Mouse (Mus musculus) liver, embryonic 12.5 days (tissue): ENCODE measurements at regions not wholly inside any gene's neighbourhood (a gene's known extent, or its start where the extent isn't known, plus 50 kb on each side); places are given as distances from the start of the nearest gene placed in this dataset.
A peak's percentile ranks its signal among the peaks of the same experiment; 100 is the strongest.
"Not testable (repeated sequence)": the region's sequence is repeated elsewhere in the genome, so short reads cannot be mapped to it uniquely, and the experiment has no call there.

Experiments
- ATAC-seq: fragments of 200-750 bp; cut with Nextera tagmentation; 2 replicates; pipeline ENCODE4 v1.8.0; 2017; ENCODE audit warnings: moderate number of reproducible peaks, mild to moderate bottlenecking, moderate library complexity
- H3K27ac ChIP-seq: fragments of 300-500 bp; sonication (generic); 2 replicates; pipeline ENCODE4 v1.5.1; 2016; ENCODE audit warnings: mild to moderate bottlenecking
- H3K27me3 ChIP-seq: fragments of 300-500 bp; sonication (generic); replicated peaks from 2 replicates; pipeline ENCODE4 v1.6.1; 2016; ENCODE audit warnings: mild to moderate bottlenecking, moderate library complexity
- H3K36me3 ChIP-seq: fragments of 300-500 bp; sonication (generic); 2 replicates; pipeline ENCODE4 v1.6.1; 2016; ENCODE audit warnings: mild to moderate bottlenecking, moderate library complexity
- H3K4me1 ChIP-seq: fragments of 300-500 bp; sonication (generic); 2 replicates; pipeline ENCODE4 v1.6.1; 2016
- H3K4me2 ChIP-seq: fragments of 300-500 bp; sonication (generic); 2 replicates; pipeline ENCODE4 v1.6.1; 2016; ENCODE audit warnings: mild to moderate bottlenecking, moderate library complexity
- H3K4me3 ChIP-seq: fragments of 300-500 bp; sonication (generic); 2 replicates; pipeline ENCODE4 v1.5.1; 2016; ENCODE audit warnings: mild to moderate bottlenecking, moderate library complexity
- H3K9ac ChIP-seq: fragments of 300-500 bp; sonication (generic); 2 replicates; pipeline ENCODE4 v1.6.1; 2016; ENCODE audit warnings: mild to moderate bottlenecking, moderate library complexity
- H3K9me3 ChIP-seq: fragments of 300-500 bp; sonication (generic); replicated peaks from 2 replicates; pipeline ENCODE4 v1.6.1; 2016; ENCODE audit warnings: mild to moderate bottlenecking, moderate library complexity
- WGBS: fragments of 180-500 bp; shearing (Covaris S2); methylation state at CpG from one replicate; pipeline ENCODE4 v1.1.7; 2016; ENCODE audit not compliant: insufficient replicate concordance; 5-methylcytosine and 5-hydroxymethylcytosine counted together

- no peak overlapping the region for H3K9ac ChIP-seq
- no peak for ATAC-seq
- no peak overlapping the region for H3K4me3 ChIP-seq
- no peak overlapping the region for H3K4me2 ChIP-seq
- no peaks in the 10 kb centered on the region for H3K36me3 ChIP-seq
- H3K9me3 ChIP-seq, result peaks cover 3% of the 10 kb centered on the region; the same call in 1 of the 2 replicates
- no peak overlapping the region for H3K27ac ChIP-seq
- H3K27me3 ChIP-seq, result no peaks in the 10 kb centered on the region
- no peaks in the 10 kb centered on the region for H3K4me1 ChIP-seq
- WGBS, result 63% methylated on average over 9 of the region's 9 CpGs
Observed at GRCm38 (mm10) chr5:142281997-142282396, 119.3 kb upstream of the Foxk1 start.

GRCm38 (mm10) chr5:142287981-142288380, 113.3 kb upstream of the Foxk1 start:
- 50% methylated on average over 2 of the region's 2 CpGs for WGBS
- Histone ChIP-seq H3K4me3 (no peak overlapping the region), H3K9me3 (peaks cover 18% of the 10 kb centered on the region; the same call in 1 of the 2 replicates)

GRCm38 (mm10) chr5:142291451-142291850, 109.8 kb upstream of the Foxk1 start:
- Histone ChIP-seq H3K4me2 (no peak overlapping the region), H3K4me1 (no peaks in the 10 kb centered on the region), H3K4me3 (no peak overlapping the region), H3K9me3 (peaks cover 20% of the 10 kb centered on the region; the same call in 1 of the 2 replicates), H3K36me3 (no peaks in the 10 kb centered on the region), H3K27me3 (no peaks in the 10 kb centered on the region), H3K9ac (no peak overlapping the region), H3K27ac (no peak overlapping the region)
- 75% methylated on average over 10 of the region's 10 CpGs for WGBS
- ATAC-seq, result no peak

More at GRCm38 (mm10) chr5:142287981-142288380, 113.3 kb upstream of the Foxk1 start:
- Histone ChIP-seq H3K27me3 (no peaks in the 10 kb centered on the region), H3K9ac (no peak overlapping the region), H3K36me3 (no peaks in the 10 kb centered on the region), H3K27ac (no peak overlapping the region), H3K4me1 (no peaks in the 10 kb centered on the region), H3K4me2 (no peak overlapping the region)
- no peak for ATAC-seq

DNA sequence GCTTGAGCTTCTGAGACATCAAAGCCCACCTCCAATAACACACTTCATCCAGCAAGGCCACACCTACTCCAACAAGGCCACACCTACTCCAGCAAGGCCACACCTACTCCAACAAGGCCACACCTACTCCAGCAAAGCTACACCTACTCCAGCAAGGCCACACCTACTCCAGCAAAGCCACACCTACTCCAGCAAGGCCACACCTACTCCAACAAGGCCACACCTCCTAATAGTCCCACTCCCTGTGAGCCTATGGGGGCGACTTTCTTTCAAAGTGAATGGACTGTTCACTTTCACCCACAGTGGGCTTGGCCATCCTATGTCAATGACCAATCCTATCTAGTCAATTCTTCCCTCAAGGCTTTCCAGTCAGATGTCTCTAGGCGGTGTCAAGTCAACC, 104.9 kb upstream of the Foxk1 start:
- H3K9me3 ChIP-seq, ATAC-seq, H3K27me3 ChIP-seq, H3K36me3 ChIP-seq, H3K27ac ChIP-seq, H3K4me1 ChIP-seq, H3K4me2 ChIP-seq, H3K4me3 ChIP-seq, H3K9ac ChIP-seq: not testable (repeated sequence)
- WGBS, result 70% methylated on average over 2 of the region's 2 CpGs

GRCm38 (mm10) chr5:142299621-142300020, 101.7 kb upstream of the Foxk1 start:
- Histone ChIP-seq H3K36me3 (no peaks in the 10 kb centered on the region), H3K4me1 (no peaks in the 10 kb centered on the region), H3K27ac (no peak overlapping the region), H3K9me3 (peaks cover 3% of the 10 kb centered on the region; the same call in 1 of the 2 replicates), H3K27me3 (no peaks in the 10 kb centered on the region), H3K9ac (no peak overlapping the region), H3K4me2 (no peak overlapping the region), H3K4me3 (no peak overlapping the region)
- 77% methylated on average over 5 of the region's 5 CpGs for WGBS
- no peak for ATAC-seq

- no peaks in the 10 kb centered on the region for H3K27me3 ChIP-seq
- no peak overlapping the region for H3K27ac ChIP-seq
- H3K4me1 ChIP-seq, result no peaks in the 10 kb centered on the region
- no peak overlapping the region for H3K9ac ChIP-seq
- H3K4me2 ChIP-seq, result no peak overlapping the region
- no peaks in the 10 kb centered on the region for H3K36me3 ChIP-seq
- H3K9me3 ChIP-seq, result 0 out of 2 replicates have a peak, but pooled peaks cover 12% of the 10 kb centered on the region
- 75% methylated on average over 3 of the region's 3 CpGs for WGBS
- ATAC-seq, result no peak
- H3K4me3 ChIP-seq, result no peak overlapping the region
Observed at GRCm38 (mm10) chr5:142308511-142308910, 92.8 kb upstream of the Foxk1 start.

DNA sequence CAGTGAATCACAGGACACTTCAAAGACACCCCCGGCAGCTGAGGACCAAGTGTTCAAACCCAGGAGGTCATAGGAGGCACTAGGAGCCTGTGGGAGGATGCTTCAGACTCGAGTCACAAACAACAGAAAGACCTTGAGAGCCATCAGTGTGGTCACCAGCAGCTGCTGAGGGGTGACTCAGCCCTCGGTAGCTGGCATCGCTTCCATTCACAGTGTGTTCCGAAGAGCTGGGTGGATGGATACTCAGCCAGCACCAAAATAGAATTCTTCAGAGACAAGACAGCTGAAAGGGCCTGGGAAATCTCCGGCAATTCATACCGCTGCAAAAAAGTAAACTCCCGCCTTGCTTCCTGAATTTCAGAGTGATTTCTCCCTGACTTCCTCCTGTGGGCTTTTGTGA, 87.4 kb upstream of the Foxk1 start:
- Histone ChIP-seq H3K27me3 (no peaks in the 10 kb centered on the region), H3K4me1 (no peaks in the 10 kb centered on the region), H3K9ac (no peak overlapping the region), H3K9me3 (no peaks in the 10 kb centered on the region), H3K4me3 (no peak overlapping the region), H3K4me2 (no peak overlapping the region), H3K27ac (no peak overlapping the region), H3K36me3 (no peaks in the 10 kb centered on the region)
- no peak for ATAC-seq
- 47% methylated on average over 8 of the region's 8 CpGs for WGBS

DNA sequence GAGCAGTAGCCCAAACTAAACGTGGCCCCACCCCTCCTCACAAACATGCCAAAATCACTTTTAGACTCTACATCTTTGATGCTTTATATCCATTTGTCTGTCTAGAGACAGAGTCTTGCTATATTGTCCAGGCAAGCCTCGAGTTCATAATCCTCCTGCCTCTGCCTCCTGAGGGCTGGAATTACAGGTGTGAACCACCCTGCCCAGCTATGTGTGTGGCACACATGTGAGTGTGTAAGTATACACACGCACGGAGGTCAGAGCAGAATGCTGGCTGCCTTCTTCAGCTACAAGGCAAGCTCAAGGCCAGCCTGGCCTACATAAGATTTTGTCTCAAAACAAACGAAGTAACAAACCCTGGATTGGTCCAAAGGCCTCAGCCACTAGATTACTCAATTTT, 86.8 kb upstream of the Foxk1 start:
- H3K4me3 ChIP-seq, result no peak overlapping the region
- H3K9me3 ChIP-seq, result no peaks in the 10 kb centered on the region
- 59% methylated on average over 5 of the region's 5 CpGs for whole genome bisulfite sequencing
- H3K4me1 ChIP-seq, result no peaks in the 10 kb centered on the region
- no peak for ATAC-seq
- no peak overlapping the region for H3K4me2 ChIP-seq
- H3K36me3 ChIP-seq, result no peaks in the 10 kb centered on the region
- no peaks in the 10 kb centered on the region for H3K27me3 ChIP-seq
- no peak overlapping the region for H3K27ac ChIP-seq
- H3K9ac ChIP-seq, result no peak overlapping the region

DNA sequence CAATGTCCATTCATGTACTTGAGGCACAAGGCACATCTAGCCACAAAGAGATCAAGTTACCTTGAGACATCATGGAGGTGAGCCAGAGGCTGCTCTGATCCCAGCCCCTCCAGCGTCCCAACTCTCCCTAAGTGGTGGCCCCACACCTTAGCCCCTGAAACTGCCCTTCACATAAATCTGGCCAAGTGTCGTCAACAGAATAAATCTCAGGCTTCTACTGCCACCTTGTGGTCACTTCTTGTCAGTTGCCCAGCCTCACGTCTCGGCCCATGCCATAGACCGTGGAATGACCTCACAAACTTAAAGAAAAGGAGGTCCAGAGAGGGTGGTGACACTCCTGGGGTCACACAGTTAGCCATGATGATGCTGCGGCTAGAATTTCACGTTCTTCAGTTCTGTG, 82.0 kb upstream of the Foxk1 start:
- 6% methylated on average over 7 of the region's 7 CpGs for WGBS
- Histone ChIP-seq H3K9ac (no peak overlapping the region), H3K4me3 (no peak overlapping the region), H3K27me3 (no peaks in the 10 kb centered on the region), H3K4me2 (no peak overlapping the region), H3K9me3 (no peaks in the 10 kb centered on the region), H3K4me1 (no peaks in the 10 kb centered on the region), H3K27ac (no peak overlapping the region), H3K36me3 (no peaks in the 10 kb centered on the region)
- 0 out of 2 replicates have a peak, but pooled peaks have one; percentile 30 for ATAC-seq

DNA sequence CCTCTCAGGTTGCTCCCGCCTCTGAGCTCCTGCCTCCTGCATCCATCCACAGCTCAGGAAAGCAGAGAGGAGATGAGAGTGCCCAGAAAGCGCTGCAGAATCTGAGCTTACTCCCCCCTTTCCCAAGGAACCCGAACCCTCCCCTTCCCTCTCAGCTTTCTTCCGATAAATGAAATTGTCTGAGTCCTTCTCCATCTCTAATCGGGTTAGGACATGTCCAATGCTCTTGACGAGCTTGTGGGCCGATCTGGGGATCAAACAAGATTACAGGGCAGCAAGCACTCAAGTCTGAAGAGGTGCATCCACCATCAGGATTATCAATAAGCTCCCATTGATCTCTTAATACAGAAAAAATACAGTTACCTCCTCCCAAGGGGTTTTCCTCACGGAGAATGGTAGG, 80.0 kb upstream of the Foxk1 start:
- 56% methylated on average over 8 of the region's 8 CpGs for WGBS
- no peaks in the 10 kb centered on the region for H3K9me3 ChIP-seq
- ATAC-seq, result no peak
- no peaks in the 10 kb centered on the region for H3K4me1 ChIP-seq
- no peak overlapping the region for H3K4me3 ChIP-seq
- no peaks in the 10 kb centered on the region for H3K36me3 ChIP-seq
- H3K27me3 ChIP-seq, result no peaks in the 10 kb centered on the region
- no peak overlapping the region for H3K27ac ChIP-seq
- H3K9ac ChIP-seq, result no peak overlapping the region
- H3K4me2 ChIP-seq, result no peak overlapping the region

GRCm38 (mm10) chr5:142324928-142325327, 76.4 kb upstream of the Foxk1 start:
- 33% methylated on average over 2 of the region's 2 CpGs for WGBS
- H3K4me1 ChIP-seq, result no peaks in the 10 kb centered on the region
- no peak for ATAC-seq

GRCm38 (mm10) chr5:142325560-142325959, 75.7 kb upstream of the Foxk1 start:
- WGBS, result 48% methylated on average over 4 of the region's 4 CpGs

More at GRCm38 (mm10) chr5:142324928-142325327, 76.4 kb upstream of the Foxk1 start:
- Histone ChIP-seq H3K4me3 (no peak overlapping the region), H3K27me3 (no peaks in the 10 kb centered on the region), H3K9me3 (no peaks in the 10 kb centered on the region), H3K4me2 (no peak overlapping the region), H3K27ac (no peak overlapping the region), H3K36me3 (no peaks in the 10 kb centered on the region), H3K9ac (no peak overlapping the region)

DNA sequence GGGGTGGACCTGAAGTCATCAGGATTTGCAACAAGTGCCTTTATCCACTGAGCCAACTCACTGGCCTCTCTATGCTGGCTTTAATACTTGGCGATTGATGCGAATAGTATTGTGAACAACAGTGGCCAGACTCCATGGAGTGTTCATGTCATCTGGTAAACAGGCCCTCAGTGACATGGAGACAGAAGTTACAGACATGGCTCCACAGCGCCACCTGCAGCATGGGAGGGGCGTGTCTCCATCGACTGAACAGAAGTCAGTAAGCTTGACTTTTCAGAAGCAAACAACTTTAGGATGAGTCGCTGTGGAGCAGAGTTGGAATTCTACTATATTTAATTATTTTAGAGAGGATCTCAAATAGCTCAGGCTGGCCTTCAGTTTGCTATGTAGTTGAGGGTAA, 74.0 kb upstream of the Foxk1 start:
- Histone ChIP-seq H3K27ac (no peak overlapping the region), H3K9me3 (no peaks in the 10 kb centered on the region), H3K4me3 (no peak overlapping the region), H3K9ac (no peak overlapping the region), H3K27me3 (no peaks in the 10 kb centered on the region), H3K36me3 (no peaks in the 10 kb centered on the region), H3K4me2 (no peak overlapping the region), H3K4me1 (no peaks in the 10 kb centered on the region)
- ATAC-seq, result no peak
- 49% methylated on average over 6 of the region's 6 CpGs for WGBS

More at GRCm38 (mm10) chr5:142325560-142325959, 75.7 kb upstream of the Foxk1 start:
- no peak for ATAC-seq
- H3K4me3 ChIP-seq, result no peak overlapping the region
- H3K27ac ChIP-seq, result no peak overlapping the region
- no peak overlapping the region for H3K9ac ChIP-seq
- no peaks in the 10 kb centered on the region for H3K27me3 ChIP-seq
- no peaks in the 10 kb centered on the region for H3K36me3 ChIP-seq
- no peaks in the 10 kb centered on the region for H3K4me1 ChIP-seq
- H3K4me2 ChIP-seq, result no peak overlapping the region
- no peaks in the 10 kb centered on the region for H3K9me3 ChIP-seq
